Mouse (Mus musculus): Measurements from ENCODE around the gene Dync2li1. TPM values are rescaled to one million over a fixed set of nuclear protein-coding genes. Genes with fewer than 3 reads are reported as not detected.

Gene Dync2li1
- polyA plus RNA-seq, 1 experiment from 2014 or later, result 33.4 TPM

DNA sequence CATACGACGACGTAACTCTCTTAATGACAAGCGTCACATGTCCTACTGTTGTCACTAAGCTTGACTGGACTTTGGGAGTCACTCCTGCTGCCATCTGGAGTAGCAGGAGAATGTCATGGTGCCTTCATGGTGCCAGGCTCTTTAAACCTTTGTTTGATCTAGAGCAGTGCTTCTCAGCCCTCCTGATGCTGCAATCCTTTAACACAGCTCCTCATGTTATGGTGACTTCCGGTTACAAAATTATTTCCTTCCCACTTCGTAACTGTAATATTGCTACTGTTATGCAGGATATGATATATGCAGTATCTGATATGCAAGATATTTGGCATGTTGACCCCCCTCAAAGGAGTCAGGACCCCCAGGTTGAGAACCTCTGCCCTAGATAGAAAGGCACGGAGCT lies 7.2 kb upstream of the Dync2li1 start:
- H3K4me3 ChIP-seq (replicated peaks; ENCODE audit: low read length), result no peak overlapping the region
- no peaks in the 10 kb centered on the region for H3K27me3 ChIP-seq (ENCODE audit: control insufficient read depth, insufficient read depth, low read length)
- no peak overlapping the region for H3K4me2 ChIP-seq (replicated peaks)
- WGBS, result 86% methylated on average over 7 of the region's 7 CpGs
- H3K4me1 ChIP-seq (replicated peaks; ENCODE audit: control insufficient read depth, insufficient read depth, low read length), result no peaks in the 10 kb centered on the region
- no peak for DNase-seq (ENCODE audit: low spot score)
- no peak for ATAC-seq (ENCODE audit: low FRiP score)
- H3K36me3 ChIP-seq (replicated peaks; ENCODE audit: control insufficient read depth, insufficient read depth), result no peaks in the 10 kb centered on the region
- no peak overlapping the region for H3K27ac ChIP-seq
- no peak overlapping the region for H3K9ac ChIP-seq
- no peaks in the 10 kb centered on the region for H3K9me3 ChIP-seq (ENCODE audit: control insufficient read depth, low read length)

GRCm38 (mm10) chr17:84620076-84620475 lies 6.2 kb upstream of the Dync2li1 start:
- no peaks in the 10 kb centered on the region for H3K27me3 ChIP-seq (ENCODE audit: control insufficient read depth, insufficient read depth, low read length)
- ATAC-seq (ENCODE audit: low FRiP score) (no peak), DNase-seq (ENCODE audit: low spot score) (no peak)
- no peak overlapping the region for H3K4me3 ChIP-seq (replicated peaks; ENCODE audit: low read length)
- H3K9ac ChIP-seq, result no peak overlapping the region
- 84% methylated on average over 3 of the region's 3 CpGs for WGBS
- H3K9me3 ChIP-seq (ENCODE audit: control insufficient read depth, low read length), result no peaks in the 10 kb centered on the region
- H3K4me1 ChIP-seq (replicated peaks; ENCODE audit: control insufficient read depth, insufficient read depth, low read length), result no peaks in the 10 kb centered on the region
- no peaks in the 10 kb centered on the region for H3K36me3 ChIP-seq (replicated peaks; ENCODE audit: control insufficient read depth, insufficient read depth)
- no peak overlapping the region for H3K27ac ChIP-seq
- no peak overlapping the region for H3K4me2 ChIP-seq (replicated peaks)

DNA sequence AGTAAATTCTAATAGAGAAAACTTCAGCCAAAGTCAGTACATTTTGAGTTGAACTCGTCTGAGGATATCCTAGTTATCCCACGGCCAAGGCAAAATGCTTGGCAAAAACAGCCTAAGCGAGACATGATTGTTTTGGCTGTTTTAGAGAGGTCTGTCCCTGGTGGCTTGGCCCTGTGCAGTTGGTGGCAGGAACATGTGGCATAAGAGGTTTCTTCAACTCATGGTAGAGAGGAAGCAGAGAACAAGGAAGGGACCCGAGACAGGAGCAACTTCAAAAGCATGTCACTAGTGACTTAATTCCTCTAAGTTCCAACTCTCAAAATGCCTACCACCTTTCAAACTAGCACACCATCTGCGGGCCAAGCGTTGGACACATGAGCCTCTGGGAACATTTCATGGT lies 5.7 kb upstream of the Dync2li1 start:
- Histone ChIP-seq H3K27me3 (ENCODE audit: control insufficient read depth, insufficient read depth, low read length) (no peaks in the 10 kb centered on the region), H3K36me3 (replicated peaks; ENCODE audit: control insufficient read depth, insufficient read depth) (no peaks in the 10 kb centered on the region), H3K9ac (no peak overlapping the region), H3K4me3 (replicated peaks; ENCODE audit: low read length) (no peak overlapping the region), H3K4me2 (replicated peaks) (no peak overlapping the region), H3K4me1 (replicated peaks; ENCODE audit: control insufficient read depth, insufficient read depth, low read length) (no peaks in the 10 kb centered on the region), H3K27ac (no peak overlapping the region), H3K9me3 (ENCODE audit: control insufficient read depth, low read length) (no peaks in the 10 kb centered on the region)
- 90% methylated on average over 6 of the region's 6 CpGs for WGBS
- DNase-seq (ENCODE audit: low spot score) (no peak), ATAC-seq (ENCODE audit: low FRiP score) (no peak)

- Histone ChIP-seq H3K9me3 (ENCODE audit: control insufficient read depth, low read length) (no peaks in the 10 kb centered on the region), H3K36me3 (replicated peaks; ENCODE audit: control insufficient read depth, insufficient read depth) (no peaks in the 10 kb centered on the region), H3K27me3 (ENCODE audit: control insufficient read depth, insufficient read depth, low read length) (no peaks in the 10 kb centered on the region), H3K27ac (no peak overlapping the region), H3K4me3 (replicated peaks; ENCODE audit: low read length) (no peak overlapping the region), H3K4me1 (replicated peaks; ENCODE audit: control insufficient read depth, insufficient read depth, low read length) (no peaks in the 10 kb centered on the region), H3K4me2 (replicated peaks) (no peak overlapping the region), H3K9ac (no peak overlapping the region)
- no peak for ATAC-seq (ENCODE audit: low FRiP score)
- DNase-seq (ENCODE audit: low spot score), result no peak
- WGBS, result 86% methylated on average over 6 of the region's 6 CpGs
These were observed 5.1 kb upstream of the Dync2li1 start for GRCm38 (mm10) chr17:84621209-84621608.

DNA sequence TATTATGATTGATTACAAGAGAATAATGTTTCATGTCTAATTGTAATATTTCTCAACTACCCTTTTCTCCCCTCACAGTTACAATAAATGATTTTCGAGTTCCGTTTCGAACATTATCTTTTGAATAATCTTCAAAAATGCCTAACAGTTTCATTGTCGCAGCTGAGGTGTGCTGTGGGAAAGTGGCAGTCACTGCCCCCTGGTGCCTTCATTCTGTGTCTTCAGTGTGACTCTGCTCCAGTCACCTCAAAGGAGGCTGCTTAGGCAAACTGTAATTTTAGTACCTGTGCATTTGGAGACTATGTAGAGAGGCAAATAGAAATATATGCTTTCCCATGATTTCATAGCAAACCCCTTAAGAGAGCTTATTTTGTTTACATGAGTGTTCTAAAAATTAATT lies 4.3 kb upstream of the Dync2li1 start:
- no peak for DNase-seq (ENCODE audit: low spot score)
- Histone ChIP-seq H3K9ac (no peak overlapping the region), H3K4me3 (replicated peaks; ENCODE audit: low read length) (no peak overlapping the region), H3K27ac (no peak overlapping the region), H3K27me3 (ENCODE audit: control insufficient read depth, insufficient read depth, low read length) (no peaks in the 10 kb centered on the region), H3K36me3 (replicated peaks; ENCODE audit: control insufficient read depth, insufficient read depth) (no peaks in the 10 kb centered on the region), H3K4me1 (replicated peaks; ENCODE audit: control insufficient read depth, insufficient read depth, low read length) (peaks cover 3% of the 10 kb centered on the region; the same call in 1 of the 2 replicates), H3K4me2 (replicated peaks) (no peak overlapping the region), H3K9me3 (ENCODE audit: control insufficient read depth, low read length) (no peaks in the 10 kb centered on the region)
- 91% methylated on average over 4 of the region's 4 CpGs for WGBS
- no peak for ATAC-seq (ENCODE audit: low FRiP score)

DNA sequence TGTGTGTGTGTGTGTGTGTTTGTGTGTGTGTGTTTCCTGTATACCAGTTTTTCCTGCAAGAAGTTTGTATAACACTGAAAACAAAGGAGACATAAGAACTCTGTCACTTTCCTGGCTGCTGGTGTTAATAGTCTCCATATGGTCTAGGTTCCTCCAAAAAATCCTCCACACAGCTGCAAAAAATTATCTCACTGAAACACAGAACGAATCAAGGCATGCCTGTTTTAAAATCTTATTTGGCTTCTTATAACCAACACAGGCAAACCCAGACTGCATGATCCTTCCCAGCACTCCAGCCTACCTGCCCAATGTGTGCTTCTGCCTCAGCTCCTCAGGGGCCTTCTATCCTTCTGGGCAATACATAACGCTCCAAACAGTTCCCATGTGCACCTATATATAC lies 3.4 kb upstream of the Dync2li1 start:
- peaks cover 7% of the 10 kb centered on the region; the same call in 1 of the 2 replicates for H3K4me1 ChIP-seq (replicated peaks; ENCODE audit: control insufficient read depth, insufficient read depth, low read length)
- DNase-seq (ENCODE audit: low spot score), result no peak
- WGBS, result 71% methylated on average over 2 of the region's 2 CpGs
- H3K9me3 ChIP-seq (ENCODE audit: control insufficient read depth, low read length), result no peaks in the 10 kb centered on the region
- no peaks in the 10 kb centered on the region for H3K27me3 ChIP-seq (ENCODE audit: control insufficient read depth, insufficient read depth, low read length)
- H3K4me2 ChIP-seq (replicated peaks), result no peak overlapping the region
- no peak for ATAC-seq (ENCODE audit: low FRiP score)
- H3K27ac ChIP-seq, result no peak overlapping the region
- H3K4me3 ChIP-seq (replicated peaks; ENCODE audit: low read length), result no peak overlapping the region
- no peaks in the 10 kb centered on the region for H3K36me3 ChIP-seq (replicated peaks; ENCODE audit: control insufficient read depth, insufficient read depth)
- no peak overlapping the region for H3K9ac ChIP-seq

GRCm38 (mm10) chr17:84626857-84627305 lies 585 bp downstream of the Dync2li1 start:
- peak; percentile 30 for DNase-seq (ENCODE audit: low spot score)
- 26% methylated on average over 9 of the region's 9 CpGs for WGBS

GRCm38 (mm10) chr17:84627721-84628120 lies 1.4 kb downstream of the Dync2li1 start:
- Histone ChIP-seq H3K36me3 (replicated peaks; ENCODE audit: control insufficient read depth, insufficient read depth) (0 out of 2 replicates have a peak, but pooled peaks cover 4% of the 10 kb centered on the region), H3K4me3 (replicated peaks; ENCODE audit: low read length) (no peak overlapping the region), H3K9me3 (ENCODE audit: control insufficient read depth, low read length) (no peaks in the 10 kb centered on the region), H3K9ac (no peak overlapping the region), H3K27me3 (ENCODE audit: control insufficient read depth, insufficient read depth, low read length) (no peaks in the 10 kb centered on the region), H3K27ac (no peak overlapping the region), H3K4me2 (replicated peaks) (no peak overlapping the region; the same call in 1 of the 2 replicates), H3K4me1 (replicated peaks; ENCODE audit: control insufficient read depth, insufficient read depth, low read length) (peaks cover 7% of the 10 kb centered on the region; the same call in 1 of the 2 replicates)
- WGBS, result 91% methylated on average over 10 of the region's 10 CpGs
- ATAC-seq (ENCODE audit: low FRiP score) (no peak), DNase-seq (ENCODE audit: low spot score) (no peak)

More at GRCm38 (mm10) chr17:84626857-84627305, 585 bp downstream of the Dync2li1 start:
- H3K9ac ChIP-seq, result peak overlapping the region; percentile 73
- ATAC-seq (ENCODE audit: low FRiP score), result peak; percentile 41
- H3K27ac ChIP-seq, result no peak overlapping the region; the same call in 1 of the 2 replicates
- H3K4me3 ChIP-seq (replicated peaks; ENCODE audit: low read length), result peak overlapping the region; percentile 70
- H3K36me3 ChIP-seq (replicated peaks; ENCODE audit: control insufficient read depth, insufficient read depth), result no peaks in the 10 kb centered on the region
- H3K4me2 ChIP-seq (replicated peaks), result peak overlapping the region; percentile 57
- peaks cover 7% of the 10 kb centered on the region; the same call in 1 of the 2 replicates for H3K4me1 ChIP-seq (replicated peaks; ENCODE audit: control insufficient read depth, insufficient read depth, low read length)
- no peaks in the 10 kb centered on the region for H3K9me3 ChIP-seq (ENCODE audit: control insufficient read depth, low read length)
- no peaks in the 10 kb centered on the region for H3K27me3 ChIP-seq (ENCODE audit: control insufficient read depth, insufficient read depth, low read length)

- Histone ChIP-seq H3K27ac (no peak overlapping the region), H3K27me3 (ENCODE audit: control insufficient read depth, insufficient read depth, low read length) (no peaks in the 10 kb centered on the region), H3K4me3 (replicated peaks; ENCODE audit: low read length) (no peak overlapping the region), H3K9me3 (ENCODE audit: control insufficient read depth, low read length) (no peaks in the 10 kb centered on the region), H3K36me3 (replicated peaks; ENCODE audit: control insufficient read depth, insufficient read depth) (0 out of 2 replicates have a peak, but pooled peaks cover 4% of the 10 kb centered on the region), H3K4me1 (replicated peaks; ENCODE audit: control insufficient read depth, insufficient read depth, low read length) (peaks cover 7% of the 10 kb centered on the region; the same call in 1 of the 2 replicates), H3K9ac (no peak overlapping the region), H3K4me2 (replicated peaks) (no peak overlapping the region)
- DNase-seq (ENCODE audit: low spot score) (no peak), ATAC-seq (ENCODE audit: low FRiP score) (no peak)
- 89% methylated on average over 9 of the region's 9 CpGs for WGBS
These were observed 2.3 kb downstream of the Dync2li1 start for GRCm38 (mm10) chr17:84628611-84629010.

- no peak overlapping the region for H3K4me2 ChIP-seq (replicated peaks)
- H3K4me3 ChIP-seq (replicated peaks; ENCODE audit: low read length), result no peak overlapping the region
- no peak overlapping the region for H3K9ac ChIP-seq
- DNase-seq (ENCODE audit: low spot score) (no peak), ATAC-seq (ENCODE audit: low FRiP score) (no peak)
- no peaks in the 10 kb centered on the region for H3K9me3 ChIP-seq (ENCODE audit: control insufficient read depth, low read length)
- H3K36me3 ChIP-seq (replicated peaks; ENCODE audit: control insufficient read depth, insufficient read depth), result 0 out of 2 replicates have a peak, but pooled peaks cover 4% of the 10 kb centered on the region
- H3K4me1 ChIP-seq (replicated peaks; ENCODE audit: control insufficient read depth, insufficient read depth, low read length), result peaks cover 6% of the 10 kb centered on the region; the same call in 1 of the 2 replicates
- WGBS, result 89% methylated on average over 6 of the region's 6 CpGs
- H3K27ac ChIP-seq, result no peak overlapping the region
- no peaks in the 10 kb centered on the region for H3K27me3 ChIP-seq (ENCODE audit: control insufficient read depth, insufficient read depth, low read length)
These were observed 5.5 kb downstream of the Dync2li1 start for GRCm38 (mm10) chr17:84631836-84632235.
